Mouse (Mus musculus) stomach, embryonic 14.5 days (tissue): ENCODE measurements around the gene Pcnx. TPM values are rescaled to one million over a fixed set of nuclear protein-coding genes. Genes with fewer than 3 reads are reported as not detected.

Source experiments
- ATAC-seq: fragments of 200-750 bp; cut with Nextera tagmentation; 2 replicates; pipeline ENCODE4 v1.8.0; 2017; ENCODE audit warnings: low read depth, moderate TSS enrichment; ENCODE audit not compliant: insufficient number of reproducible peaks, insufficient read depth, low FRiP score
- H3K27ac ChIP-seq: fragments of 300-500 bp; sonication (generic); 2 replicates; pipeline ENCODE4 v1.5.1; 2014; ENCODE audit warnings: mild to moderate bottlenecking, low read length, moderate library complexity, mixed read lengths
- H3K27me3 ChIP-seq: fragments of 300-500 bp; sonication (generic); 2 replicates; pipeline ENCODE4 v1.6.1; 2014; ENCODE audit warnings: low read length, control low read depth, mixed read lengths; ENCODE audit not compliant: control insufficient read depth, insufficient read depth
- H3K36me3 ChIP-seq: fragments of 300-500 bp; sonication (generic); 2 replicates; pipeline ENCODE4 v1.6.1; 2014; ENCODE audit warnings: mild to moderate bottlenecking, control low read depth, low read length, moderate library complexity, mixed read lengths; ENCODE audit not compliant: control insufficient read depth, insufficient read depth
- H3K4me1 ChIP-seq: fragments of 300-500 bp; sonication (generic); 2 replicates; pipeline ENCODE4 v1.6.1; 2014; ENCODE audit warnings: low read length, control low read depth, mixed read lengths; ENCODE audit not compliant: control insufficient read depth, insufficient read depth
- H3K4me2 ChIP-seq: fragments of 300-500 bp; sonication (generic); replicated peaks from 2 replicates; pipeline ENCODE4 v1.6.1; 2014; ENCODE audit warnings: low read depth, low read length, control low read depth
- H3K4me3 ChIP-seq: fragments of 300-500 bp; sonication (generic); 2 replicates; pipeline ENCODE4 v1.5.1; 2014; ENCODE audit warnings: low read depth, low read length, control low read depth
- H3K9ac ChIP-seq: fragments of 300-500 bp; sonication (generic); replicated peaks from 2 replicates; pipeline ENCODE4 v1.6.1; 2014; ENCODE audit warnings: low read depth, mild to moderate bottlenecking, control low read depth, low read length, moderate library complexity, mixed read lengths
- H3K9me3 ChIP-seq: fragments of 300-500 bp; sonication (generic); 2 replicates; pipeline ENCODE4 v1.6.1; 2016; ENCODE audit warnings: low read depth, low read length, control low read depth; ENCODE audit not compliant: control insufficient read depth
- WGBS: fragments of 180-500 bp; shearing (Covaris S2); extraction: QIAGEN DNeasy Blood & Tissue Kit; methylation state at CpG from one replicate; pipeline ENCODE4 v1.1.7; 2014; 5-methylcytosine and 5-hydroxymethylcytosine counted together
- polyA plus RNA-seq: library from polyadenylated mRNA; unstranded; fragments of >200 nt; fragmentation: Nextera tagmentation; extraction: Ambion mirVana; gene quantifications from 2 replicates; pipeline ENCODE4 v1.2.1, GENCODE M21; 2014

The Pcnx gene
- polyA plus RNA-seq, 1 experiment from 2014 or later: 17.4 TPM

GRCm38 (mm10) chr12:81894311-81894710 is 34.5 kb downstream of the Pcnx start:
- no peak for ATAC-seq
- 84% methylated on average over 5 of the region's 5 CpGs for WGBS

GRCm38 (mm10) chr12:81895986-81896385 is 36.2 kb downstream of the Pcnx start:
- Histone ChIP-seq H3K27me3 (no peaks in the 10 kb centered on the region), H3K4me1 (no peaks in the 10 kb centered on the region), H3K4me3 (no peak overlapping the region), H3K9me3 (no peaks in the 10 kb centered on the region), H3K36me3 (peaks cover 2% of the 10 kb centered on the region; the same call in 1 of the 2 replicates), H3K4me2 (no peak overlapping the region), H3K9ac (no peak overlapping the region), H3K27ac (no peak overlapping the region)
- 95% methylated on average over 6 of the region's 6 CpGs for WGBS
- no peak for ATAC-seq

More at GRCm38 (mm10) chr12:81894311-81894710, 34.5 kb downstream of the Pcnx start:
- H3K4me3 ChIP-seq: no peak overlapping the region
- no peaks in the 10 kb centered on the region for H3K9me3 ChIP-seq
- no peak overlapping the region for H3K9ac ChIP-seq
- no peaks in the 10 kb centered on the region for H3K27me3 ChIP-seq
- no peak overlapping the region for H3K27ac ChIP-seq
- H3K4me1 ChIP-seq: no peaks in the 10 kb centered on the region
- H3K36me3 ChIP-seq: peaks cover 2% of the 10 kb centered on the region; the same call in 1 of the 2 replicates
- H3K4me2 ChIP-seq: no peak overlapping the region

GRCm38 (mm10) chr12:81904456-81904855 is 44.6 kb downstream of the Pcnx start:
- Histone ChIP-seq H3K4me2 (no peak overlapping the region), H3K4me1 (no peaks in the 10 kb centered on the region), H3K9ac (no peak overlapping the region), H3K27ac (no peak overlapping the region), H3K36me3 (no peaks in the 10 kb centered on the region; the same call in 1 of the 2 replicates), H3K4me3 (no peak overlapping the region), H3K27me3 (no peaks in the 10 kb centered on the region), H3K9me3 (no peaks in the 10 kb centered on the region)
- no peak for ATAC-seq
- WGBS: 86% methylated on average over 2 of the region's 2 CpGs

GRCm38 (mm10) chr12:81905865-81906264 is 46.0 kb downstream of the Pcnx start:
- 83% methylated on average over 2 of the region's 2 CpGs for WGBS
- H3K4me2 ChIP-seq: no peak overlapping the region
- ATAC-seq: no peak
- no peak overlapping the region for H3K27ac ChIP-seq
- no peaks in the 10 kb centered on the region for H3K27me3 ChIP-seq
- no peaks in the 10 kb centered on the region; the same call in 1 of the 2 replicates for H3K36me3 ChIP-seq
- no peak overlapping the region for H3K4me3 ChIP-seq
- no peaks in the 10 kb centered on the region for H3K9me3 ChIP-seq
- H3K9ac ChIP-seq: no peak overlapping the region
- no peaks in the 10 kb centered on the region for H3K4me1 ChIP-seq

- H3K4me3 ChIP-seq: no peak overlapping the region
- H3K27ac ChIP-seq: no peak overlapping the region
- no peak for ATAC-seq
- no peak overlapping the region for H3K4me2 ChIP-seq
- 40% methylated on average over 4 of the region's 4 CpGs for WGBS
- H3K4me1 ChIP-seq: no peaks in the 10 kb centered on the region
- H3K9ac ChIP-seq: no peak overlapping the region
- no peaks in the 10 kb centered on the region for H3K9me3 ChIP-seq
- no peaks in the 10 kb centered on the region; the same call in 1 of the 2 replicates for H3K36me3 ChIP-seq
- H3K27me3 ChIP-seq: no peaks in the 10 kb centered on the region
Observed at GRCm38 (mm10) chr12:81907741-81908357, 48.0 kb downstream of the Pcnx start.

- Histone ChIP-seq H3K9me3 (no peaks in the 10 kb centered on the region), H3K4me3 (no peak overlapping the region), H3K4me2 (no peak overlapping the region), H3K27ac (no peak overlapping the region), H3K27me3 (no peaks in the 10 kb centered on the region), H3K9ac (no peak overlapping the region), H3K4me1 (no peaks in the 10 kb centered on the region), H3K36me3 (no peaks in the 10 kb centered on the region)
- 69% methylated on average over 5 of the region's 5 CpGs for WGBS
- ATAC-seq: no peak
Observed at GRCm38 (mm10) chr12:81910439-81910838, 50.6 kb downstream of the Pcnx start.

- no peaks in the 10 kb centered on the region for H3K4me1 ChIP-seq
- no peak overlapping the region for H3K4me2 ChIP-seq
- no peaks in the 10 kb centered on the region for H3K9me3 ChIP-seq
- no peak overlapping the region for H3K27ac ChIP-seq
- H3K4me3 ChIP-seq: no peak overlapping the region
- no peaks in the 10 kb centered on the region for H3K27me3 ChIP-seq
- WGBS: 55% methylated on average over 2 of the region's 2 CpGs
- no peak overlapping the region for H3K9ac ChIP-seq
- no peak for ATAC-seq
- peaks cover 20% of the 10 kb centered on the region for H3K36me3 ChIP-seq
Observed at GRCm38 (mm10) chr12:81915176-81915950, 55.5 kb downstream of the Pcnx start.

- Histone ChIP-seq H3K4me3 (no peak overlapping the region), H3K27ac (no peak overlapping the region), H3K27me3 (no peaks in the 10 kb centered on the region), H3K4me1 (peaks cover 3% of the 10 kb centered on the region; the same call in 1 of the 2 replicates), H3K36me3 (peaks cover 20% of the 10 kb centered on the region), H3K9ac (no peak overlapping the region), H3K9me3 (no peaks in the 10 kb centered on the region), H3K4me2 (no peak overlapping the region)
- ATAC-seq: no peak
- 91% methylated on average over 12 of the region's 12 CpGs for WGBS
Observed at GRCm38 (mm10) chr12:81918346-81918745, 58.5 kb downstream of the Pcnx start.
